Mouse (Mus musculus): Measurements from ENCODE around the gene Gm37240. TPM values are rescaled to one million over a fixed set of nuclear protein-coding genes. Genes with fewer than 3 reads are reported as not detected.
"Not testable (repeated sequence)": the region's sequence is repeated elsewhere in the genome, so short reads cannot be mapped to it uniquely, and the experiment has no call there.

The Gm37240 gene
- total RNA-seq, 4 experiments from 2014 or later, result 29.7 to 37.8 (median 36.6) TPM

DNA sequence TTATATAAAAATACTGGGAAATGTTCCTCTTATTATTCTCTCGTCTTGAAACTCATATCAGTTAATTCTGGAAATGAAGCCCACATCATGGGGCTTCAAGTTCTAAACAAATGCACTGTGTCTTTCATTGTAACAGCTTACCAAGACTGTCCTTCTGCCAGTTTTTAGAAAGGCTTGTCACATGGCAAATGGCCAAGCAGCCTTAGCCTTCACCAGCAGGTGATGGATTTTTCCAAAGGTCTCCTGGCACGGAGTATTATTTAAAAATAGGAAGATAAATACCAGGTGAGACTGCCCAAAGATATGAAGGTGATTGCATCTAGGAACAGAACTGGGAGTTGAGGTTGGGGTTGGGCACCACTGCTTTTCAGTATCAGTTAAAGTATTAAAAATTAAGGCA lies 304.6 kb downstream of the Gm37240 start:
- no peak for DNase-seq (ENCODE audit: low spot score in 2 of 2)

DNA sequence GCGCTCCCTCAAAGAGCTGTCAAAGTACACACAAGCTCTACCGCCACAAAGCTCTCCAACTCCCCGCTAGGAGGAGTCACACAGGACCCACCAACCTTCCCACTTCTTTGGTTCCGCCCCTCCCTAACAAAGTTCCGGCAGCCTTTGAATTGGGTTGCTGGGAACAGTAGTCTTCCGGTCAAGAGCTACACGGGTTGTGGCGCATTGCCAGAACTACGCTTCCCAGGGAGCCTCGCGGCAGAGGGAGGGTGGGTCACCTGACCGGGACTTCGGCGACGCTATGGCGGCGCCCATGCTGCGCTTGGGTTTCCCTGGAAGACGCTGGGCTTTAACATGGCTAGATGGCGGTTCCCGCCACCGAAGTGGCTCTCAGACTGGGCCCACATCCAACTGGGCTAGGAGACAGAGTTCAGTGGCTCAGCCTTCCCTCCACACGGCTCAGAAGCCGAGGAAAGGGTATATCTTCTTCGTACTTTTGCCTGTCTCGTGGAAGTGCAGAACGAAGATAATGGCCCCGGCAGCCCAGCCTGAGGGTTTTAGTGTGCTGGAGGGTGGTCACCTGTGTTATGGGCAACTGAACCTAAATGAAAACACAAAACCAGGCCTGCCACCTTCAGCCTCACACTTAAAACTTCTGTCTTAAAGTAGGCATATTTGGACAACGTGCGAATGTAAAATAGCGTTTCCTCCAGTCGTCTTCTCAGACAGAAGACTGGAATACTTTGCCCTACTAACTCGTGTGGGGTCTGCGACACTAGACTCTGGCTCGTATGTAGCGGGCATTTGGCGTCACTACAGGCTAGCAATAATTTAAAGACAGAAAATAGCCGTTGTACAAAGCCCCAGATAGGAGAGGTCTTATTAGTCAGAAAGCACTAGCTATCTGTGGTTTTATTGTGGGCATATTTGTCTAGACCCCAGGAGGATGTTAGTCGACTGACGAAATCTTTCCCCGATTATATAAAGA lies 313.2 kb downstream of the Gm37240 start, which contains the start of gene Gatb:
Gene Gatb (plus strand): TSS at position 256 of the 967 bp plus-strand sequence.
- peak; percentile 97 to 98 for DNase-seq (ENCODE audit: low spot score in 2 of 2)

DNA sequence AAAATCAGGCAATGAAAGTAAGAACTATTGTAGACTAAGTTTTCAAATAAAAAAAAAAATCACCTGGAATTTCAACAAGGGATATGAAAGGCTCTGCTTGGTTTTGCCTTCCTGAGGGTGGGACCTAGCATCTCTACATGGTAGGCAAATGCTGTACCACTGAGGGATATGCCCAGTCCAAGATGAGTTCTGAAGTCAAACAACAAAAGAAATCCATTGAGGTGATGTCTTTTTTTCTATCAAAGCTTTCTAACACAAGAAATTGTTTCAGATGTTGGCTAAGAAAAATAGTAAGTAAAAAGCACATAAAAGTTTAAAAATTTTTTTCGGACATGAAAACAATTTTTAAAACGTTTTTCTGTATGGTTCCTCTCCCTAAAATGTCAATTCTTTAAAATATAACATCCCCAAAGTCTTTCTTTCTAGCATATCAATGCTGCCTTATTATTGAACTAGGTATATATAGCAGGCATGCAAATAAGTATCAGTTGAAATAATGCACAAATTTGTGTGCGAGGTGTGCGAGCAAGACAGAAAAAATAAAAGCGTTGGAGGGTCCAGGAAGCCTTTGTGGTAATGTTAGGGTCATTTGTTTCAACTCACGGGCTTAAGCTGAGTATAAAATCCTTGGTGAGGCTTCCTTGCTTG lies 314.0 kb downstream of the Gm37240 start:
- DNase-seq (ENCODE audit: low spot score in 2 of 2), result no peak

DNA sequence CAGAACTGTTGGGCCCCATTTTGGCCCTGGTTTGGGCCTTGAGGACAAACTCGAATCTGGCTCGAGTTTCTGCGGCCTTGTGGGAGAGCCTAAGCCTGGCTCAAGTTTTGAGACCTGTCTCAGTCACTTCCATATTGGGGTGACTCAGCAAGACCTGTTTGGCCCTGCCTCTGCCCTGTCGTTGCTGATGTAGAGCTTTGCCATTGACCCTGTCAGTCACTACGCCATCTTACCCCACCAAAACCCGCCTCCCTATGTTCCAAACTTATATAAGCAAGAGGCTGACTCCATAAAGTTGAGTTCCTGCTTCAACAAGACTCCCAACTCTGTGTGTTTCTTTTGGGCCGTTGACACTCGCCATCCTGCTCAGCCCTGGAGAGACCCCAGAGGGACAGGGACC lies 314.8 kb downstream of the Gm37240 start:
- DNase-seq (ENCODE audit: low spot score in 2 of 2), result not testable (repeated sequence)

DNA sequence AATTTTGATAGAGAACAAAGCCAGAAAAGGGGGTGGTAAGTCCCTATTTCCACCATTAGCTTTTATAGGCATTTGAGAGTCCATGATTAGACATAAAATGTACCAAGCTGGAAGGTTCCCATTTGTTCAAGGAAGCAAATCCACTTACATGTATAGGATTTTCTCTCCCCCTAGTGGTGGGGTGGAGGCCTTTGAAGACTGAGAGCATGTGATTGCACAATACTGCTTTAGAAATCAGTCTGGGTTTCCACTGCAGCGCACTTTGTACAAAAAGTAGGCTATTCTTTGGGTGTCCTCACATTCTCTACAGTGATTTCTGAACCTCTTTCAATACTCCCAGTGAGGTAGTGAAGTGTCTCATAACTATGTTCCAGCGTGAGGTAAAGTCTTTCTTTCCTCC lies 316.0 kb downstream of the Gm37240 start:
- DNase-seq (ENCODE audit: low spot score in 2 of 2), result peak; percentile 16 to 27

DNA sequence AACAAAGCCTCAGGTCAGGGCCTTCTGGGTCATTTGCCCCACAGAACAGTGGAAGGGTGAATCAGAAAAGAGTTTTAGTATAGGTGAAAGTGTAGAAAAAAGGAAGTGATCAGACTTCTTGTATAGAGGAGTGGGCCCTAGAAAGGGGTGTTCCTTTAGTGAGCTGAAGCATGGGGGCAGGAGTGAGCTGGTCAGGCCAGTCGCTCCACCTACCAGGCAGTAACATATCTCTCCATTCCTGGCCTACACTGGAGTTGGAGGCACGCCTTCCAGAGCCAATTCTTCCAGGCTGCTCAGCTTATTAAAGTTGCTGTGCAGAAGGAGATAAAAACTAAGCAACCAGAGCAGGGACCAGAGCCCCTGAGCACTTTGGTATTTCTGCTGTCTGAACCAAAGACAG lies 322.7 kb downstream of the Gm37240 start:
- no peak for DNase-seq (ENCODE audit: low spot score in 2 of 2)

DNA sequence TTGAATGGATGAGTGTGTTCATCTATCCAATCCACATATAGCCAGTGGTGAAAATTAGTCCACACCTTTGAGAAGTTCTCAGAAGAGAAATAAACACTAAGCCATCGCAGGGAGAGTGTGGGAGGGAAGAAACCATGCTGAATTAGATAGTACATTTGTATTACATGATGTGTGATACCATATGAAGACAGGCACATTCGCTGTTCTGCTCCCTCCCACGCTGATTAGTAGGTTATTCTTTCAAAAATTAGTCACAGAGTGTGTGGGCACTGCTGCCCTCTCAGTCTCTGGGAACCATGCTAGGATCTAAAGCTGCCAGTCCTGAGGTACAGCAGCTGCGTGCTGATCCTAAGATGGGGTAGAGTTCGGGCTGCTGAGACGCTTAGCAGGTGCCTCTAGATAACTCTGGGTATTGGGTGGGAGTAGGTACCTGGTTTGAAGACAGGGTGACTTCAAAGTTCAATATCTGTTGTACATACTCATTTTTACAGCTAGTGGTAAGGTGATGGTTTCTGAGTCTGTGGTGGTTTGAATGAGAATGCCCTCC lies 333.5 kb downstream of the Gm37240 start:
- no peak for DNase-seq (ENCODE audit: low spot score in 2 of 2)

DNA sequence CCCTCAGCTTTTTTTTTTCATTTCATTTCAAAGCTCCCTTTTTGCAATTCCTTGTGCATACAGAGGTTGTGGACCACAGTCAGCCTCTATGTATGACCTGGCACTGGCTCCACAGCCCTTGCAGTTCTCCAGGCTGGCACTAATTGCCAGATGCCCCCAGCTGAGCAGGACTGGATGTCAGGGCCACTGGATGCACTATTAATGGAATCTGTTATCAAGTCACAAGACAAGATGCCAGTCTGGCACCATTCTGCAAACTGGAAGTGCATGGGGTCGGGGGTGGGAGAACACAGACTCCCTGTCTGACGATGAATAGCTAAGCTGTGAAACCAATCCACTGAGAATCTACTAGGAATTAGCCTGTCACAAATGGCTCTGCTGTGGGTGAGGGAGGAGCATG lies 336.0 kb downstream of the Gm37240 start:
- no peak for DNase-seq (ENCODE audit: low spot score in 2 of 2)

DNA sequence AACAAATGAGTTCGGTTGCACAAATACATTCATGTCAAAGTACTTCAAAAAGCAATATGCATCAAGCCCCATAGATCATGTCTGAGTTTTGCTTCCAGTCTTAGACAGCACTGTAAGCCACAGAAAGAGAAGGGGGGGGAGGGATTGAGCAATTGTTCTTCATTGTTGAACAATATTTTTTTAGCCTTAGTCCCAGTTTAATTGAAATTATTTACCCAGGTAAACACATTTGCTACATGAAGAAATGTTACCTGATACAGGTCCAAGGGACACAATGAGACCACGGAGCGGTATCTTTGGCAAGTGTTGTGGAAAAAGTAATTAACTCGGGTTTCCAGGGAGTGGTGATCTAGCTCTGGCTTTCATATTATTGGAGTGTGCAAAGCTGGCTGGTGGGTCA lies 337.0 kb downstream of the Gm37240 start:
- no peak for DNase-seq (ENCODE audit: low spot score in 2 of 2)

DNA sequence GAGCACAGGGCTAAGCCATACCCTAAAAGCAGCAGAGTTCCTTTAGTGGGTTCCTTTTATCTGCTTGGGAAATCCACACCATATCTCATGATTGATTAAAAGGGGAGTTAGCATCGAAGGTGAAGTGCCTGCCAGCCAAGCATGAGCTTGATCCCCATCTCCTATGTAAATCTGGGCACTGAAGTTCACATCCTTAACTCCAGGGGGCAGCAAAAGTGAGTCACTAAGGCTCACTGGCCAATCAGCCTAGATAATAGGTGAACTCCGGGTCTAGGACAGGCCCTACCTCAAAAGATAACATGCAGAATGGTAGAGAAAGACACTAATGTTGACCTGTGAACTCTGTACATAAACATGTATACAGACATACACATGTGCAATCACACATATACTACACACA lies 343.7 kb downstream of the Gm37240 start:
- no peak for DNase-seq (ENCODE audit: low spot score in 2 of 2)

DNA sequence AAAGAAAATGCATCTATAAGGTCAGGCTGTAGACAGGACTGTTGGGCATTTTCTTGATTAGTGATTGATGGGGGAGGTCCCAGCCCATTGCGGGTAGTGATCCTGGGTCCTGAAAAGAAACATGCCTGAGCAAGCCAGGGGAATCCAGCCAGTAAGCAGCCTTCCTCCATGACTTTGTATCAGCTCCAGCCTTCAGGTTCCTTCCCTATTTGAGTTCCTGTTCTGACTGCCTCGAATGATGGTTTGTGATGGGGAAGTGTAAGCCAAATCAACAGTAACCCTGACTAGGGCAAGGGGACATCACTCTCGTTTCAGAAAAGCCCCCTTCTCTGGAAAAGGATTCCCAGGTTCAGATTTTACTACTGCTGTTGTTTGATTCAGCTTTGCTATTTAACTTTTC lies 344.6 kb downstream of the Gm37240 start:
- no peak for DNase-seq (ENCODE audit: low spot score in 2 of 2)

DNA sequence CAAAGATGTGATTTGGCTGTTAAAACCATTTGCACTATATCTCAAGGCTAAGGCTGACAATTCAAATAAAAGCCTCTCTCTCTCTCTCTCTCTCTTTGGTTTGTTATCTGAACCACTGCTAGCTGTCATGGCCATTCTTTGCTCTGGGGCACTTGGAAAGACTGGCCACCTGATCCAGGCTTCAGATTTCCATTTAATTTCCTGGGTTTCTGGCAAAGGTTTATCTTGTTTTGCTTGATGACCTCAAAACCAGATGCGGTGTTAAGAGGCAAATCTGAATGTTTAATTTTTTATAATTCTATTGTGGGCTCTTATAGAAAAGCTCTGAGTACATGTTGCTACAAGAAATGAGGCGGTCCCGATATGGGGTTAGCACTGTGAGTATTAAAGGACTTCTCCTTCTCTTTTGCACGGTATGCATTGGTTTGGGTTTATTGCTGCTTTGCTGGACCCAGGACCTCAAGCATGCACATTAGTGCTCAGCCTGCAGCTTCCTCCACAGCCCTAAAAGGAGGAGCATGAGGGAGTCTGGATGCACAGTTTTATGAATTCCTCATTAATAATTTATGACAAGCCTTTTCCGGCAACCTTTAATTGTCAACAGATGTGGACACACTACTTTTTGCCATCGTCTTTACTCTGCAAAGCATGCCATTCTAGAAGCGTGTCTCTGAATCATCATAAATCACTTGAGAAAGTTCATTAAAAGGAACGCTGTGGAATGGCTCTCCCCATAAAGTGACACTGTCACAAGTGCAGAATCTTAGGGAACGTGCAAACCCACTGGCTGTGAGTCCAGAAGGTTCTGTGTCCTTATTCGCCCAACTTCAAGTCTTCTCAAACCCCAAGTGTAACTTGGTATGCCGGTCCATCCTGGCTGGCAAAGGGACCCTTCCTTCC lies 351.4 kb downstream of the Gm37240 start:
- DNase-seq (ENCODE audit: low spot score in 2 of 2), result no peak

DNA sequence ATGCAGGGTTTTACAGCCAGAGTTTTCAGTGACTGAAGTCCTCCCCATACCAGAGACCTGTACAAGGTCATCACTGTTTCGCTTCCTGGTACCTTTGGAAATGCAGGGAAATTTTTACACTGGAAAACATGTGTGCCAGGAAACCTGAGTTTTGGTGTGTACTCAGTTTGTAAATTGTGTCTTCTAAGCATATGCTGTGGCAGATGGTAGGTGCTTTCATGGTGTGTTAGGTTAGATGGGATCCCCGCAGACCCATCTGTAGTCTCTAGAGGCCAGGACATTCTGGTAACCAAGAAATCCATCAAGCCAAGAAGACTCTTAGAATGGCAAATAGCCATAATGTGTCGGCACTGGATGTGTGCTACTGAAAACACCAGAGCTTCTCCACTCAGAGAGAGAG lies 352.3 kb downstream of the Gm37240 start:
- no peak for DNase-seq (ENCODE audit: low spot score in 2 of 2)

DNA sequence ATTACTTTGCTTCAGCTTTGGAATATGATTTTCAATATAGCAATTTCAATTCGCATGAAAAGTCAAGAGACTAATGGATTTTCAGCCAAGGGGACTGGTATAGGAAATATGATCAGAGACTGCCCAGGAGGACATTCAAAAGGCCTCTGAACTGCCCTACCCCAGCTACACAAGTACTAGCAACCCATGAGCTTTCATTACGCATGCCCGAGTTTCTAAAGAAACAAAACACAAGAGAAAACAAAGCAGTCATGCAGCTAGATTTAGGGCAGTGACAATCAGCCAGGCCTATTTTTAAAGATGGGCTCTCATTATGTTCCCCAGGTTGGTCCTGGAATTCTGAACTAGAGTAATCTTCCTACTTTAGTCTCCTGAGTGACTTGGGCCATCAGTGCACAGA lies 354.9 kb downstream of the Gm37240 start:
- DNase-seq (ENCODE audit: low spot score in 2 of 2), result no peak

DNA sequence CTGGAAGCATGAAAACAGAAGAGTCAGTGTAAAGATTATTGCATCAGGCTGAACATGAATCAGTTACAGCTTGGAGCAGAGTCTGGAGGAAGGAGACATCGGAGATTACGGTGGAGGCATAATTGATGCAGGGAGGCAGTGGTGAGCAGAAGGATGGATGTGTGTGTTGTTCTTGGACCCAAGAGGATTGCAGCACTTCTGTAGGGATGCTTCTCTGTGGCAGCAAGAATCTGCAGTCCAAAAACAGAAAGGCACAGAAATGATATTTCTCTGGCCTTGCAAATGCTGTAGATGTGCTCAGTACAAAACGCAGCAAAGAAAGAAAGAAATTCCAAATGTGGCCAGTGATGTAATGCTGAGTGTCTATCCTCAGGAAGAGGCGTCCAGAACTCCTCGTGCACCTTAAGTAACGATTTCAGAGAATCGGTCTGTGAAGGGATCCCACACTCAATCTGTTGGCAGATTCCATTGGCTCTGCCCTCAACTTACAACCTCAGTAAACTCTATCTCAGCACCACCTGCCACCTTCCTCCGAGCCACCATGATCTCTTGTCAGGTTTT lies 356.6 kb downstream of the Gm37240 start:
- DNase-seq (ENCODE audit: low spot score in 2 of 2), result no peak

DNA sequence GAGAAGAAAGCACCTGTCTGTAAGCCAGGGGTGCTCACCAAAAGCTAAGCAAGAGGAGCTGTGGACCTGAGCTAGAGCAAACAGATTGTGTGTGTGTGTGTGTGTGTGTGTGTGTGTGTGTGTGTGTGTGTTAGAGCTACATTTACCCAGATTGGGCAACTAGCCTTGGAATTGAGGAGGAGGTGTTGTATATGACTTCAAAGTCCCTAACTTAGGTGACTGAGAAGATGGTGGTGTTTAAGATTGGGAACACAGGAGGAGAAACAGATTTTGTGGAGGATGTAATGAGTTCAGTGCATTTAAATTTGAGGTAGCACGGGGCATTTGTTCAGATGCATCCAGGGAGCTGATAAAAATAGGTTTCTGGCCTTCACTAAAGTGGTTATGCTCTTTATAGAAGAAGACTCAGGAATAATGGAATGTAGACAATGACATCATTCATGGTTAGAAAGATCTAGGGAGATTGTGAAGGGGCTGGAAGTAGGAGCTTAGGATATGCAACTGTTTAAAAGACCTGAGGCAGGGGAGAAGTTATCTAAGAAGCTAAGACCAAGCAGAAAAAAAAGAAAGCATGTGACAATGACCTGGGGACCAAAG lies 365.9 kb downstream of the Gm37240 start:
- no peak for DNase-seq (ENCODE audit: low spot score in 2 of 2)

DNA sequence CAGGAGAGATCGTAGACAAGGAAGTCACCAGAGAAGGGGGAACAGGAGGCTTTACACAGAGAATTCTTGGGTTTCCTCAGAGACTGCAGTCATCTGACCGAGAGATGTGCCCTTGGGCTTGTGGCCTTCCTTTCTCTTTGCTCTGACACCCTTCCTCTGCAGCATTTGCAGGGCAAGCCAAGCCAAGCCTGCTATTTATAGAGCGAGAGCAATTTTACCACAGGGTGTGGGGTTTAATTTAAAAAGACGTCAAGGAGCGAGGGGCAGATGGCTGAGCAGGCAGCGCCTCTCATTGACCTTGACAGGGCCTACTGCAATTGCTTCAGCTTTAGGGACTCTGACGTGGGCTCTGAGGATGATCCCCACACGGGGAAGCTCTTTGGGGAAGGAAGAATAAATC lies 368.6 kb downstream of the Gm37240 start:
- DNase-seq (ENCODE audit: low spot score in 2 of 2), result peak in 1 of 2 experiments; percentile 9

DNA sequence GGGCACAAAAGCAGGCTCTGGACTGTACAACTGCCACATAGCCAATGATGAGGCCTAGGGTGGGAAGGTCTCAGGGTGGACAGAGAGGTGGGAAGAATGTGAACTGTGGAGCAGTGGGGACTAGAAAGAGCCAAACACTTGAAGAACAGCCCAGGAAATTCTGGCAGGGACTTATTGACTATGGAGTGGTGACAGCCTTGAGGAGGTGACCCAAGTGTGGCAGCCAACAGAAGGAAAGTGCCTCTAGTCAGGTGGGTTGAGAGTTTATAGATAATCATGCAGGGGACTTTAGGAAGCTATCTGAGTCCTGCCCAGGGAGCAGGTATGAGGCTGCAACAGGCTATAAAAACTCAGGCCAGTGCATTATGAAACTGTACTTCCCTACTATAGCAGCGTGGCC lies 369.2 kb downstream of the Gm37240 start:
- no peak for DNase-seq (ENCODE audit: low spot score in 2 of 2)

DNA sequence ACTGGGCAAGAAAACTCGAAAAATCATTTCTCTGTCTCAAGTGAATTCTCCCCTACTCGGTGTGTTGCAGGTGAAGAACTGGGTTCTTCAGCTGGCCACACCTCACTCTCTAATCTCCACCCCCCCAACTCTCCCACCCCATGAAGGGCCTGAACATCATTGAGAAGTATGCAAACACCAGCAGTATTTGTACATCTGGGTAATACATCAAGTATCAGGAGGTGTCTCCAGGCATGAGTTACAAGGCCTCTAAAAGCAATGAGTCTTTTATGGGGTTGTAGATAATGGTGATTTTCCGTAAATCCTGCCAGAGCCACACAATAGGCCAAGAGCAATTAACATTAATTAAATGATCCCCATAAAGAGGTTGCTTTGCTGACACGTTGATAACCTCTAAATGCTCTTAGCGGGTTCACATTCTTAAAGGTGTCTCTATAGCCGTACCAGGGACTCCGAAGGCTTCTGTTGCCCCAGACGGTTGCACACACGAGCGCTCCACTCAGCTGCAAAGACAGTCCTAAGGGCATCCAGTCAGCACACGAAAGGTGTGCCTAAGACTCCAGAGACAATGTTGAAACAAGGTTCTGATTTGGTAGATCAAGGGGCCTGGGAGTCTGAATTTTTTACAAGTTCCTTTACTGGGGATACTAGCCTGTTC lies 370.4 kb downstream of the Gm37240 start:
- no peak for DNase-seq (ENCODE audit: low spot score in 2 of 2)

DNA sequence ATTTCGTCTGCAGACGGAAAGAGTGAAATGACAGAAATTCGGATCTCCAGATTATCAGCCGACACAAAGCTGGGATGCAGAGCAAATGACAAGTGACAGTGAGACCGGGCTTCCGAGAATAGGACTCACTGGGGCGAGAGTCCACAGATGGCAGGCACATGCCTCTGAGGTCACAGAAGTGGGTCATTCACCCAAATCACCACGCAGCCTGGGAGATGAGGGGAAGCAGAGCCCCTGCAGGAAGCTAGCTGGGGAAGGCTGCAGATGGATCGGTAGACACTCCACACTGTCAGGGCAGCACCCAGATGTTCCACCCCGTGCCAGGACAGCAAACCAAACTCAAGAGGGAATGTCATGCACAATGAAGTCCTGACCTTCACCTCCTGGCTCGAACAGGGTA lies 372.6 kb downstream of the Gm37240 start:
- DNase-seq (ENCODE audit: low spot score in 2 of 2), result no peak
